Mouse (Mus musculus) hindbrain, postnatal 0 days (tissue): Measurements from ENCODE around the gene Slc5a10. TPM values are rescaled to one million over a fixed set of nuclear protein-coding genes. Genes with fewer than 3 reads are reported as not detected.
"Not testable (repeated sequence)": the region's sequence is repeated elsewhere in the genome, so short reads cannot be mapped to it uniquely, and the experiment has no call there.

Experiments used
- ATAC-seq: fragments of 200-750 bp; cut with Nextera tagmentation; 2 replicates; pipeline ENCODE4 v1.8.0; 2017; ENCODE audit warnings: mild to moderate bottlenecking, moderate TSS enrichment, moderate library complexity
- DNase-seq: peaks from one replicate; pipeline ENCODE4 v3.0.0-alpha.2; 2015; ENCODE audit warnings: low spot score
- H3K27ac ChIP-seq: fragments of 300-500 bp; sonication (generic); 2 replicates; pipeline ENCODE4 v1.5.1; 2014; ENCODE audit warnings: mild to moderate bottlenecking
- H3K27me3 ChIP-seq: fragments of 300-500 bp; sonication (generic); 2 replicates; pipeline ENCODE4 v1.6.1; 2014; ENCODE audit warnings: low read length, mixed read lengths; ENCODE audit not compliant: insufficient read depth
- H3K36me3 ChIP-seq: fragments of 300-500 bp; sonication (generic); 2 replicates; pipeline ENCODE4 v1.6.1; 2014; ENCODE audit warnings: low read length, mixed read lengths; ENCODE audit not compliant: insufficient read depth
- H3K4me1 ChIP-seq: fragments of 300-500 bp; sonication (generic); 2 replicates; pipeline ENCODE4 v1.6.1; 2014; ENCODE audit warnings: antibody characterized with exemption, low read length, mixed read lengths; ENCODE audit not compliant: insufficient read depth
- H3K4me2 ChIP-seq: fragments of 300-500 bp; sonication (generic); 2 replicates; pipeline ENCODE4 v1.6.1; 2014; ENCODE audit warnings: low read depth, mild to moderate bottlenecking, low read length, moderate library complexity, mixed read lengths
- H3K4me3 ChIP-seq: fragments of 300-500 bp; sonication (generic); 2 replicates; pipeline ENCODE4 v1.5.1; 2014; ENCODE audit warnings: low read length
- H3K9ac ChIP-seq: fragments of 300-500 bp; sonication (generic); replicated peaks from 2 replicates; pipeline ENCODE4 v1.6.1; 2014; ENCODE audit warnings: mild to moderate bottlenecking, low read length, moderate library complexity, mixed read lengths
- H3K9me3 ChIP-seq: fragments of 300-500 bp; sonication (generic); 2 replicates; pipeline ENCODE4 v1.6.1; 2016; ENCODE audit warnings: low read length, mixed read lengths
- CTCF ChIP-seq: IDR thresholded peaks from 2 replicates; pipeline ENCODE4 v1.5.1; 2016; ENCODE audit warnings: antibody characterized with exemption, control low read depth, low read depth
- WGBS: fragments of 180-500 bp; shearing (Covaris S2); extraction: QIAGEN DNeasy Blood & Tissue Kit; methylation state at CpG from one replicate; pipeline ENCODE4 v1.1.7; 2014; 5-methylcytosine and 5-hydroxymethylcytosine counted together
- polyA plus RNA-seq: library from polyadenylated mRNA; unstranded; fragments of >200 nt; fragmentation: Nextera tagmentation; extraction: Ambion mirVana; gene quantifications from 2 replicates; pipeline ENCODE4 v1.2.1, GENCODE M21; 2015
- total RNA-seq: library from RNA; depleted of rRNA; stranded (reverse); fragments of >200 nt; gene quantifications from 2 replicates; pipeline ENCODE4 v1.2.3, GENCODE M21; 2014

The Slc5a10 gene
- total and polyA plus RNA-seq, 2 experiments from 2014 or later = 0.19 to 0.21 TPM

- H3K4me1 ChIP-seq = no peaks in the 10 kb centered on the region
Measured at GRCm38 (mm10) chr11:61647110-61647910, 73.3 kb downstream of the Slc5a10 start.

GRCm38 (mm10) chr11:61646499-61647039, 74.1 kb downstream of the Slc5a10 start:
- Histone ChIP-seq H3K27me3 (no peaks in the 10 kb centered on the region), H3K9me3 (no peaks in the 10 kb centered on the region), H3K9ac (no peak overlapping the region), H3K4me3 (no peak overlapping the region), H3K27ac (no peak overlapping the region), H3K36me3 (no peaks in the 10 kb centered on the region), H3K4me1 (no peaks in the 10 kb centered on the region), H3K4me2 (no peak overlapping the region)
- 61% methylated on average over 2 of the region's 2 CpGs for WGBS
- DNase-seq (no peak), ATAC-seq (no peak)
- no peak for TF ChIP-seq CTCF

More at GRCm38 (mm10) chr11:61647110-61647910, 73.3 kb downstream of the Slc5a10 start:
- DNase-seq (no peak), ATAC-seq (no peak)
- Histone ChIP-seq H3K4me2 (no peak overlapping the region), H3K9ac (no peak overlapping the region), H3K27ac (no peak overlapping the region), H3K4me3 (no peak overlapping the region), H3K9me3 (no peaks in the 10 kb centered on the region), H3K36me3 (no peaks in the 10 kb centered on the region), H3K27me3 (no peaks in the 10 kb centered on the region)
- no peak for TF ChIP-seq CTCF
- WGBS = 73% methylated on average over 10 of the region's 10 CpGs

GRCm38 (mm10) chr11:61645357-61645857, 75.2 kb downstream of the Slc5a10 start:
- TF ChIP-seq CTCF = no peak
- WGBS = 78% methylated on average over 5 of the region's 5 CpGs
- no peak overlapping the region for H3K9ac ChIP-seq
- no peaks in the 10 kb centered on the region for H3K9me3 ChIP-seq
- no peaks in the 10 kb centered on the region for H3K36me3 ChIP-seq
- no peak for DNase-seq
- H3K27ac ChIP-seq = no peak overlapping the region
- no peak overlapping the region for H3K4me3 ChIP-seq
- ATAC-seq = no peak
- H3K4me1 ChIP-seq = no peaks in the 10 kb centered on the region
- H3K27me3 ChIP-seq = no peaks in the 10 kb centered on the region
- no peak overlapping the region for H3K4me2 ChIP-seq

GRCm38 (mm10) chr11:61644576-61645326, 75.9 kb downstream of the Slc5a10 start:
- Histone ChIP-seq H3K4me3 (no peak overlapping the region), H3K9ac (no peak overlapping the region), H3K4me2 (no peak overlapping the region), H3K36me3 (no peaks in the 10 kb centered on the region), H3K9me3 (no peaks in the 10 kb centered on the region), H3K4me1 (no peaks in the 10 kb centered on the region), H3K27ac (no peak overlapping the region), H3K27me3 (no peaks in the 10 kb centered on the region)
- ATAC-seq = no peak
- no peak for DNase-seq
- WGBS = 60% methylated on average over 11 of the region's 11 CpGs
- no peak for TF ChIP-seq CTCF

GRCm38 (mm10) chr11:61643184-61643961, 77.3 kb downstream of the Slc5a10 start:
- ATAC-seq = no peak
- H3K9me3 ChIP-seq = no peaks in the 10 kb centered on the region
- H3K36me3 ChIP-seq = no peaks in the 10 kb centered on the region
- H3K4me2 ChIP-seq = no peak overlapping the region
- no peak overlapping the region for H3K27ac ChIP-seq
- no peak overlapping the region for H3K4me3 ChIP-seq
- H3K4me1 ChIP-seq = no peaks in the 10 kb centered on the region
- H3K9ac ChIP-seq = no peak overlapping the region
- 78% methylated on average over 5 of the region's 5 CpGs for WGBS
- no peak for TF ChIP-seq CTCF
- no peak for DNase-seq
- no peaks in the 10 kb centered on the region for H3K27me3 ChIP-seq

- H3K9me3 ChIP-seq = no peaks in the 10 kb centered on the region
- WGBS = 86% methylated on average over 7 of the region's 7 CpGs
- H3K27me3 ChIP-seq = no peaks in the 10 kb centered on the region
- H3K4me1 ChIP-seq = no peaks in the 10 kb centered on the region
- no peaks in the 10 kb centered on the region for H3K36me3 ChIP-seq
- TF ChIP-seq CTCF = no peak
- no peak overlapping the region for H3K9ac ChIP-seq
- ATAC-seq = no peak
- H3K4me3 ChIP-seq = no peak overlapping the region
- no peak for DNase-seq
- H3K4me2 ChIP-seq = no peak overlapping the region
- no peak overlapping the region for H3K27ac ChIP-seq
Measured at GRCm38 (mm10) chr11:61642106-61642505, 78.5 kb downstream of the Slc5a10 start.

- H3K9me3 ChIP-seq, H3K27me3 ChIP-seq, ATAC-seq, H3K4me2 ChIP-seq, H3K27ac ChIP-seq, H3K4me1 ChIP-seq, DNase-seq, H3K9ac ChIP-seq, H3K4me3 ChIP-seq, H3K36me3 ChIP-seq: not testable (repeated sequence)
- WGBS = 69% methylated on average over 9 of the region's 9 CpGs
Measured at GRCm38 (mm10) chr11:61640585-61640984, 80.0 kb downstream of the Slc5a10 start.
